Mouse (Mus musculus) forebrain, embryonic 11.5 days (tissue): ENCODE data around the gene Spire2. TPM values are rescaled to one million over a fixed set of nuclear protein-coding genes. Genes with fewer than 3 reads are reported as not detected.

Experiments used
- ATAC-seq: fragments of 200-750 bp; cut with Nextera tagmentation; replicated peaks from 2 replicates; pipeline ENCODE4 v1.8.0; 2017; ENCODE audit warnings: moderate TSS enrichment; ENCODE audit not compliant: low FRiP score
- DNase-seq: peaks from one replicate; pipeline ENCODE4 v3.0.0-alpha.2; 2017; ENCODE audit warnings: low spot score
- H3K27ac ChIP-seq: fragments of 300-500 bp; sonication (generic); 2 replicates; pipeline ENCODE4 v1.5.1; 2014; ENCODE audit warnings: low read depth, low read length
- H3K27me3 ChIP-seq: fragments of 300-500 bp; sonication (generic); 2 replicates; pipeline ENCODE4 v1.6.1; 2014; ENCODE audit warnings: mild to moderate bottlenecking, low read length, mixed read lengths; ENCODE audit not compliant: control insufficient read depth, insufficient read depth
- H3K36me3 ChIP-seq: fragments of 300-500 bp; sonication (generic); 2 replicates; pipeline ENCODE4 v1.6.1; 2014; ENCODE audit warnings: mild to moderate bottlenecking, low read length, moderate library complexity, mixed read lengths; ENCODE audit not compliant: control insufficient read depth, insufficient read depth
- H3K4me1 ChIP-seq: fragments of 300-500 bp; sonication (generic); replicated peaks from 2 replicates; pipeline ENCODE4 v1.6.1; 2014; ENCODE audit warnings: low read length, mixed read lengths; ENCODE audit not compliant: control insufficient read depth, insufficient read depth
- H3K4me2 ChIP-seq: fragments of 300-500 bp; sonication (generic); 2 replicates; pipeline ENCODE4 v1.6.1; 2014; ENCODE audit warnings: low read depth, mild to moderate bottlenecking, low read length, moderate library complexity, mixed read lengths; ENCODE audit not compliant: severe bottlenecking
- H3K4me3 ChIP-seq: fragments of 300-500 bp; sonication (generic); 2 replicates; pipeline ENCODE4 v1.5.1; 2014; ENCODE audit warnings: low read depth, low read length
- H3K9ac ChIP-seq: fragments of 300-500 bp; sonication (generic); 2 replicates; pipeline ENCODE4 v1.6.1; 2014; ENCODE audit warnings: low read length
- H3K9me3 ChIP-seq: fragments of 300-500 bp; sonication (generic); 2 replicates; pipeline ENCODE4 v1.6.1; 2016; ENCODE audit warnings: low read length, mixed read lengths; ENCODE audit not compliant: control insufficient read depth
- WGBS: fragments of 180-500 bp; shearing (Covaris S2); extraction: QIAGEN DNeasy Blood & Tissue Kit; methylation state at CpG from one replicate; pipeline ENCODE4 v1.1.7; 2014; 5-methylcytosine and 5-hydroxymethylcytosine counted together
- polyA plus RNA-seq: library from polyadenylated mRNA; unstranded; fragments of >200 nt; fragmentation: Nextera tagmentation; extraction: Ambion mirVana; gene quantifications from 2 replicates; pipeline ENCODE4 v1.2.1, GENCODE M21; 2014

Gene Spire2
- polyA plus RNA-seq, 1 experiment from 2014 or later: 13.4 TPM

- Histone ChIP-seq H3K4me3 (no peak overlapping the region), H3K27me3 (no peaks in the 10 kb centered on the region), H3K27ac (no peak overlapping the region), H3K4me2 (no peak overlapping the region), H3K4me1 (peaks cover 2% of the 10 kb centered on the region; the same call in 1 of the 2 replicates), H3K9ac (no peak overlapping the region), H3K36me3 (no peaks in the 10 kb centered on the region), H3K9me3 (no peaks in the 10 kb centered on the region)
- ATAC-seq (no peak), DNase-seq (no peak)
- 73% methylated on average over 9 of the region's 9 CpGs for WGBS
Observed at GRCm38 (mm10) chr8:123348237-123348843, 15.8 kb downstream of the Spire2 start.

DNA sequence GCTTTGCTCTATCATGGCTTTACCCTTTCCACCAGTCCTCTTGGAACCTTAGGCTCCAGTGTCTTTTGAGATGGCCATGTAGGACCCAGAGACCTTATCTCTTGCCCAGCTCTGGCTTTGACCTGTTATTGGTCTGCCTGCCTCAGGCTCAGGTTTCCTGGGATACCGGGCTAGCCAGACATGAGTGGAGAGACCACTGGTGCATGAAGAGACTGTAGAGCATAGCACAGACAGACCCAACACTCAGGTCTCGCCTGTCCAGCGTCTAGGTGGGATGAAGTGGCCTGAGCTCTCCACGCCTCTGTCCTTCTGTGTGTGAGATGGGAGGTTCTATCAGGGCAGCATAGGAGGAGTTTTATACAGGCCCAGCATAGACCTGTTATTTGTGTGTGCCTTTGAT is 16.6 kb downstream of the Spire2 start:
- Histone ChIP-seq H3K9ac (no peak overlapping the region), H3K4me2 (no peak overlapping the region), H3K27ac (no peak overlapping the region), H3K27me3 (no peaks in the 10 kb centered on the region), H3K36me3 (no peaks in the 10 kb centered on the region), H3K4me3 (no peak overlapping the region), H3K4me1 (peaks cover 2% of the 10 kb centered on the region; the same call in 1 of the 2 replicates), H3K9me3 (no peaks in the 10 kb centered on the region)
- DNase-seq (no peak), ATAC-seq (no peak)
- WGBS: 92% methylated on average over 4 of the region's 4 CpGs

DNA sequence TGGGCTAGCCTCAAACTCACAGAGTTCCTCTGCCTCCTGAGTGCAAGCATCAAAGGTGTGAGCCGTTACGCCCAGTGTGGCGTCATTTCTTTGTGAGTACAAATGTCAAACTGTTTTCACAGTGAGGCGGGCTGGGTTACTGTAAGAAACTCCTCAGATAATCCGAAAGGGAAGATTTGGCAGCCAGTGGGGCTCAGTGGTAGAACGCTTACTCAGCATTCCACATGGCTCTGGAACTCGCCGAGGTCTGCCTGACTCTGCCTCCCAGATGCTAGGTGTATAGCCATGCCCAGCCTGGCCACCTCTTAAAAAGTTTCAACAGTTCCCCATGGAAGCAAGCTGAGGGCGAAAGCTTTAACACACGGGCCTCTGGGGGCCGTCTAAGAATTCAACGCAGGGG is 19.6 kb downstream of the Spire2 start:
- Histone ChIP-seq H3K4me1 (peaks cover 2% of the 10 kb centered on the region; the same call in 1 of the 2 replicates), H3K36me3 (no peaks in the 10 kb centered on the region), H3K4me3 (no peak overlapping the region), H3K9ac (no peak overlapping the region), H3K27me3 (no peaks in the 10 kb centered on the region), H3K4me2 (no peak overlapping the region), H3K27ac (no peak overlapping the region), H3K9me3 (no peaks in the 10 kb centered on the region)
- no peak for ATAC-seq
- no peak for DNase-seq
- 91% methylated on average over 12 of the region's 12 CpGs for WGBS

- H3K27ac ChIP-seq: no peak overlapping the region
- H3K4me2 ChIP-seq: no peak overlapping the region
- no peaks in the 10 kb centered on the region for H3K9me3 ChIP-seq
- no peaks in the 10 kb centered on the region for H3K36me3 ChIP-seq
- H3K27me3 ChIP-seq: no peaks in the 10 kb centered on the region
- WGBS: 56% methylated on average over 13 of the region's 13 CpGs
- no peak overlapping the region for H3K9ac ChIP-seq
- peaks cover 2% of the 10 kb centered on the region; the same call in 1 of the 2 replicates for H3K4me1 ChIP-seq
- H3K4me3 ChIP-seq: no peak overlapping the region
- DNase-seq (peak; percentile 61), ATAC-seq (no peak)
Observed at GRCm38 (mm10) chr8:123352786-123353185, 20.3 kb downstream of the Spire2 start.

GRCm38 (mm10) chr8:123353216-123353615 is 20.7 kb downstream of the Spire2 start:
- H3K27me3 ChIP-seq: no peaks in the 10 kb centered on the region
- ATAC-seq (no peak), DNase-seq (no peak)
- H3K27ac ChIP-seq: no peak overlapping the region
- H3K9me3 ChIP-seq: no peaks in the 10 kb centered on the region
- H3K4me3 ChIP-seq: no peak overlapping the region
- H3K9ac ChIP-seq: no peak overlapping the region
- 57% methylated on average over 11 of the region's 11 CpGs for WGBS
- no peak overlapping the region for H3K4me2 ChIP-seq
- peaks cover 2% of the 10 kb centered on the region; the same call in 1 of the 2 replicates for H3K4me1 ChIP-seq
- no peaks in the 10 kb centered on the region for H3K36me3 ChIP-seq

GRCm38 (mm10) chr8:123361082-123361739 is 28.7 kb downstream of the Spire2 start:
- no peaks in the 10 kb centered on the region; the same call in 1 of the 2 replicates for H3K36me3 ChIP-seq
- peak; percentile 65 for ATAC-seq
- H3K27ac ChIP-seq: no peak overlapping the region
- H3K27me3 ChIP-seq: no peaks in the 10 kb centered on the region
- H3K4me1 ChIP-seq: no peaks in the 10 kb centered on the region
- no peak overlapping the region for H3K4me2 ChIP-seq
- 40% methylated on average over 12 of the region's 12 CpGs for WGBS
- H3K9ac ChIP-seq: no peak overlapping the region
- H3K4me3 ChIP-seq: no peak overlapping the region
- DNase-seq: peak; percentile 90
- no peaks in the 10 kb centered on the region for H3K9me3 ChIP-seq

- Histone ChIP-seq H3K4me2 (peak within 1 kb of the TSS; percentile 72), H3K27ac (peak within 1 kb of the TSS; percentile 96), H3K9me3 (no peaks in the 10 kb centered on the region), H3K4me3 (peak within 1 kb of the TSS; percentile 83), H3K36me3 (no peaks in the 10 kb centered on the region), H3K9ac (peak within 1 kb of the TSS; percentile 84), H3K4me1 (peaks cover 5% of the 10 kb centered on the region; the same call in 1 of the 2 replicates), H3K27me3 (no peaks in the 10 kb centered on the region)
- DNase-seq (peak; percentile 99), ATAC-seq (peak; percentile 93)
- WGBS: under 1% methylated on average over 75 of the region's 75 CpGs
Observed at GRCm38 (mm10) chr8:123373403-123374238, 41.1 kb downstream of the Spire2 start, which contains the start of gene Tcf25. TSS of gene Tcf25 (plus strand) at chr8:123373753.

DNA sequence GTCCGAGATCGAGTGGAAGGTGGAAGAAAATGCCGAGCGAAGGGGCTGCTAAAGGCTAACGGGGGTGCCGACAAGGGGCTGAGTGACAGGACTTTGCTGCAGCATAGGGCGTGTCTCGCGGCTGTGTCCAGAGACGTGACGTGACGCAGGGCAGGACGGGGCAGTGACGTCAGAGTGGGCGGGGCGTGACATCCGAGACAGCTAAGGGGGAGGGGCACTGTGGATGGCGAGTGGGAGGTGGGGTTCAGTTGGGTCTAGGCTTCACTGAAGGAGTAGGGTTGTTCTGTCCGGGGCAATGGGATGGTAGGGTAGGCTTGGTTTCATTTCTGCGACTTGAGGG is 41.7 kb downstream of the Spire2 start:
- Histone ChIP-seq H3K36me3 (no peaks in the 10 kb centered on the region), H3K27me3 (no peaks in the 10 kb centered on the region), H3K4me1 (peaks cover 5% of the 10 kb centered on the region; the same call in 1 of the 2 replicates), H3K9me3 (no peaks in the 10 kb centered on the region), H3K27ac (peak overlapping the region; percentile 96; the same call in 1 of the 2 replicates), H3K9ac (peak overlapping the region; percentile 84), H3K4me2 (peak overlapping the region; percentile 72), H3K4me3 (peak overlapping the region; percentile 83)
- WGBS: 0% methylated on average over 20 of the region's 20 CpGs
- ATAC-seq: peak; percentile 84
- peak; percentile 98 for DNase-seq
